Mouse (Mus musculus) testis, adult 2 months (tissue): ENCODE data around the gene Tssc4. TPM values are rescaled to one million over a fixed set of nuclear protein-coding genes. Genes with fewer than 3 reads are reported as not detected.

ENCODE experiments used
- H3K27ac ChIP-seq: fragments of 200-500 bp; 2 replicates; pipeline ENCODE4 v1.5.1; 2012; ENCODE audit warnings: low read depth, low read length; ENCODE audit not compliant: control insufficient read depth, insufficient read depth
- H3K27me3 ChIP-seq: fragments of 200-500 bp; 2 replicates; pipeline ENCODE4 v1.6.1; 2012; ENCODE audit warnings: mild to moderate bottlenecking, low read length, moderate library complexity; ENCODE audit not compliant: control insufficient read depth, insufficient read depth
- H3K36me3 ChIP-seq: fragments of 200-500 bp; 2 replicates; pipeline ENCODE4 v1.6.1; 2012; ENCODE audit warnings: mild to moderate bottlenecking, low read length; ENCODE audit not compliant: control insufficient read depth, insufficient read depth
- H3K4me1 ChIP-seq: fragments of 200-500 bp; 2 replicates; pipeline ENCODE4 v1.6.1; 2012; ENCODE audit warnings: low read length; ENCODE audit not compliant: control insufficient read depth, insufficient read depth
- H3K4me3 ChIP-seq: fragments of 200-500 bp; 2 replicates; pipeline ENCODE4 v1.5.1; 2012; ENCODE audit warnings: low read depth, mild to moderate bottlenecking, low read length, moderate library complexity, mixed read lengths; ENCODE audit not compliant: control insufficient read depth
- CTCF ChIP-seq: fragments of 200-500 bp; IDR thresholded peaks from 2 replicates; pipeline ENCODE4 v1.5.1; 2012; ENCODE audit warnings: low read depth, mild to moderate bottlenecking, inconsistent platforms, low read length, moderate library complexity; ENCODE audit not compliant: control insufficient read depth, insufficient read depth, insufficient replicate concordance
- POLR2A ChIP-seq: fragments of 200-500 bp; IDR thresholded peaks from 2 replicates; pipeline ENCODE4 v1.6.1; 2012; ENCODE audit warnings: low read depth, mild to moderate bottlenecking, inconsistent platforms, low read length, moderate library complexity; ENCODE audit not compliant: control insufficient read depth
- polyA plus RNA-seq: library from polyadenylated mRNA; depleted of rRNA; stranded (reverse); fragments of >200 nt; gene quantifications from 2 replicates; pipeline ENCODE4 v1.2.3, GENCODE M21; 2012

The Tssc4 gene
- polyA plus RNA-seq, 1 experiment: 43.7 TPM

DNA sequence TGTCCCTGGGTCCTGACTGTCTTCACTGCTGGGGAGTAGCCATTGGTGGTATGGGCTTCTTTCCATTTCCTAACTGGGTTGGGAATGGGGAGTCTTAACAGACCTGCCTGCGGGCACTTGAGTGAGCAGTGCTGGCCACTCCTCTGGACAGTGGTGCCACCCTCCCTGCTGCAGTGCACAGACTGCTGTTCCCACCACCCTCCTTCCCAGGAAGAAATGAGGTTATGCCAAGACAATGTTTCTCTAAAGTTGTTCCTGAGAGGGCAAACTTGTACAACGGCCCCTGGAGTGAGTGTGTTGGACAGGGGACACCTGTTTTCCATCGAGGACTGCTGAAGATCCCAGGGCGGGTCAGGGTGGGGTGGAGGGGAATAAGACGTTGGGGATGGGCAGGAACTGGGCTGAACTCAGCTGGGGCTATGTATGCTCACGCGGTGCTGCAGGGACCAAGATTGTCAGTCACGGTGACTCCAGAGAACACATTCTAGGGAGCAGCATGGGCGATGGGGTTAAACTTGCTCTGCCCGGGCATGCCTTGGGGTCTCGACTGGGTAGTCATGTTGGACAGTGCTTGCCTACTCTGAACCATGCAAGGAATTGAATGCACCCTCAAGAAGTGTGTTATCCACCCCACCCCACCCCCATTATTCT lies 15.0 kb upstream of the Tssc4 start:
- Histone ChIP-seq H3K4me3 (peak overlapping the region; percentile 85), H3K4me1 (peaks cover 26% of the 10 kb centered on the region), H3K27ac (no peak overlapping the region), H3K36me3 (no peaks in the 10 kb centered on the region), H3K27me3 (no peaks in the 10 kb centered on the region)
- TF ChIP-seq CTCF (no peak), POLR2A (no peak)

DNA sequence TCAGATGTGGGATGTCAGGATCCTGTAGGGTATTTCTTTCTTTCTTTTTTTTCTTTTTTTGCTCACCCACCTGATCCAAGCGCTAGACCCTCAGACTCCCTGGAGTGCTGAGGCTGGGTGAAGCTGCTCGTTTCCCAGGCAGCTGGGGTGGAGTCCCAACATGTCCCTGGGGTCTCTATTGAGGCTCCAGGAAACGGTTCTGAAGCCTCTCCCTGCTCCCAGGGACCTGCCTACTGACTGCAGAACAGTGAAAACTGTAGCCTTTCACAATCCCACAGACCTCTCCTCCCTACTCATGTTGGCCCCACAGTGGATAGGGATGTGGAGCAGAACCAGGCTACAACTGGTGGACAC lies 14.5 kb upstream of the Tssc4 start:
- Histone ChIP-seq H3K27ac (no peak overlapping the region), H3K4me3 (peak overlapping the region; percentile 85), H3K27me3 (no peaks in the 10 kb centered on the region), H3K36me3 (no peaks in the 10 kb centered on the region), H3K4me1 (peaks cover 26% of the 10 kb centered on the region)
- no peak for TF ChIP-seq CTCF
- TF ChIP-seq POLR2A: no peak

DNA sequence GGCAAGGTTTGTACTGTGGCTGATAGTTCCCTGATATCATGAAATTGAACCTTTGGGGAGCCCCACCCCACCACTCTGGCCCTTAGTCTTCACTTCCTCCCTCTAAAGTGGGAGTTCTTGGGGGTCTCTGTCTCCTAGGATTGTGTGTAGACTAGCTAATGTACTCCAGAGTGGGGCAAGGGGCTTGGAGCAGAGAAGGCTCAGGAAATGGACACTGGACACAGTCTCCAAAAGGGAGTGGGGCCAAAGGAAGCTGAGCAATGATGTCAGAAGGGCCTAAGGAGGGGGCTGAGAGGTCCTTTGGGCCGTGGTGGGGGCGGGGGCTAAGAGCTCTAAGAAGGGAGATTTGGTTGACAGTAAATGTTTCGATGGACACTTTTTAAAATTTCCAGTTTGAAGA lies 14.0 kb upstream of the Tssc4 start:
- Histone ChIP-seq H3K27me3 (no peaks in the 10 kb centered on the region), H3K36me3 (no peaks in the 10 kb centered on the region)

DNA sequence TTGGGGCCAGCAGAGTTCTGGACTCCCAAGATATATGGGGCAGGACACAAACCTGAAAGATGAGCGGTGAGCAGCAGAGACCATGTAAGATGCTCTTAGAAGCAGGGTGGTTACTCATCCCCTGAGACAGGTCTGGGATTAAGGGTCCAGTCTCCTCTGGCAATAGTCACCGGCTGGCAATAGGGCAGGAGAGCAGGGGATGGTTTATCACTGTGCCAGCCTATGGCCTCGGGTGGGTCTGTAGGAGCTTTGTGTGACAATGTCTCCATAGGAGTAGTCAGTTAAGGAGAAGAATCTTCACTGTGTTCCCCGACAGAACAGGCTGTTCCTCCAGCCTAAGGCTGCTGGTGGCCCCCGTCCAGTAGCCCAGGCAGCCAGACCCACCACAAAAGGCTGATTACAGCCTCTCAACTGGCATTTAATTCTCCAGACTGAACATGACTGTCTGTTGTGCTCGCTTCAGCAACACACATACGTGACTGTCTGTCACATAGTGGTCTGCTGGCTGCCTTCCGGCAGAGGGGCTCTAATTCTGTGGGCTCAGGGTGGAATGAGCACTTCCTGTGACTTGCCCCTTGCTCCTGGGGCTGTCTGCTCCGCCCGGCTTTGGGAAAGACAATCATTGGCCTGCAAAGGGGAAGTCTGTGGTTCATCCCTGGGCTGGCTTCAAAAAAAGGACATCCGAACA lies 13.4 kb upstream of the Tssc4 start:
- Histone ChIP-seq H3K27ac (peak overlapping the region; percentile 19; the same call in 1 of the 2 replicates), H3K27me3 (no peaks in the 10 kb centered on the region), H3K36me3 (no peaks in the 10 kb centered on the region), H3K4me3 (peak overlapping the region; percentile 32), H3K4me1 (peaks cover 26% of the 10 kb centered on the region)
- no peak for TF ChIP-seq POLR2A
- TF ChIP-seq CTCF: no peak

More for the DNA sequence above, 14.0 kb upstream of the Tssc4 start:
- no peak overlapping the region for H3K27ac ChIP-seq
- peak overlapping the region; percentile 25 for H3K4me3 ChIP-seq
- peaks cover 26% of the 10 kb centered on the region for H3K4me1 ChIP-seq
- no peak for TF ChIP-seq CTCF
- no peak for TF ChIP-seq POLR2A

DNA sequence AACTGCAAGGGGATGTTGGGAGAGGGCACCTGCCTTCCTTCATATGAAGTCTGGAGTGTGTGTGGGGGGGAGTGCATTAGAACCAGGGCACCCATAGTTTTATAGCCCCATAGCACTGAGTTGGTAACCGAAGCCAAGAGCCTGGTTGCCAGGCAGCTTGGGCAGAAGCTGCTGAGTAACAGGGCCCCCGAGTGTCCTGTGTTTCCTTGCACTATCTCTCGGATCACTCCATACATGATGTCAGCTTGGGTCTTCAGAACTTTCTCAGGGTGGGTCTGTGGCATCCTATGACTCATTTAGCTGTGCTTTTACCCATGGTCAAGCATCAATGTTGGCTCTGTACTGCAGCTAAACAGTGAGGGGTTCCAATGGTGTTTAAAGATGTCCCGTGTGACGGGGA lies 12.0 kb upstream of the Tssc4 start:
- H3K27me3 ChIP-seq: no peaks in the 10 kb centered on the region

DNA sequence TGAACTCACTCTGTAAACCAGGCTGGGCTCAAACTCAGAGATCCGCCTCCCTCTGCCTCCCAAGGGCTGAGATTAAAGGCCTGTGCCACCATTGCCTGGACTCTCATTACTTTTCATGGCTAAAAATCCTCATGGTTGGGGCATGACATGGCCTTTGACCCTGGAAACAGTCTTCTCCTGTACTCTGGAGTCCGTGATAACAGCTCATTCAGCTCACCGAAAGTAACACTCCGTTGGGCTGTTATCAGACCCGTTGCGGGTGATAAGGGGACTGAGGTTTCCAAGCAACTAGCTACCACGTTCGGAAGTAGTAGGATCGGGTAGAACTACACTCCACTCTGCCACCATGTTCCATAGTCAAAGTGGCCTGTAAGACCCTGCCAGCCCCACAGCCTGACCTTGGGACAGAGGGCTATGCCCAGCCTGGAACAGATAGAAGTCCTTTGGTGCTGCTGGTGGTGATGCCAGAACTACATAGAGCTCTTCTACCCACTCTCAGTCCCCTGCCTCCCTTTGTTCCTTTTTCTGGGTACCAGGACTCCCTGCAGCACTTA lies 11.3 kb upstream of the Tssc4 start:
- TF ChIP-seq POLR2A (no peak), CTCF (no peak)
- no peaks in the 10 kb centered on the region for H3K36me3 ChIP-seq
- no peak overlapping the region for H3K4me3 ChIP-seq
- H3K27me3 ChIP-seq: no peaks in the 10 kb centered on the region
- H3K27ac ChIP-seq: no peak overlapping the region
- peaks cover 26% of the 10 kb centered on the region for H3K4me1 ChIP-seq

More for the DNA sequence above, 12.0 kb upstream of the Tssc4 start:
- H3K36me3 ChIP-seq: no peaks in the 10 kb centered on the region
- TF ChIP-seq CTCF: no peak
- TF ChIP-seq POLR2A: no peak
- H3K27ac ChIP-seq: no peak overlapping the region
- peaks cover 26% of the 10 kb centered on the region for H3K4me1 ChIP-seq
- H3K4me3 ChIP-seq: no peak overlapping the region

DNA sequence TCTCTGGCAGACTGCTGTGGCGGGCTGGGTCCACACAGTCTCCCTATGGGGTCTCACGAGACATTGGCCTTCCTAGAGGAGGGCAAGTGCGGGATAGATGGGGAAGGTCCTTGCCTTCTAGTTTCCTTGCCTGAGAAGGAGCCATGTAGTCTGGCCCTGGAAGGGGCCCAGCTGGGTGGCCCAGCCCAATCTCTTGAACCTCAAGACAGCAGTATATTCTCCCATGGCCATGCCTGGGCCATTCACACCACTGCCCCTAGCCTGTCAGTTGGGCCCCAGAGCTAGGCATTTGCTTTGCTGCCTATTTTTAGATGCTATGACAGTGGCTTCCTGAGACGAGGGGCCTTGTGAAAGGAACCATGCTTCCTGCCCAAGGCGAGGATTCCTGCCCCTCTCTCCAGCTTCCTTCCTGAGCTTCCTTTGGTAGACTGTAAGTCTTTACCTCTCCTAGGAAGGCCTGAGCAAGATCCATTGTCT lies 10.8 kb upstream of the Tssc4 start:
- TF ChIP-seq CTCF (no peak), POLR2A (no peak)
- Histone ChIP-seq H3K36me3 (no peaks in the 10 kb centered on the region), H3K4me3 (no peak overlapping the region), H3K27ac (no peak overlapping the region), H3K4me1 (peaks cover 21% of the 10 kb centered on the region), H3K27me3 (no peaks in the 10 kb centered on the region)
